ENCODE assay signal across 9 mouse cellular contexts in the genomic region with DNA sequence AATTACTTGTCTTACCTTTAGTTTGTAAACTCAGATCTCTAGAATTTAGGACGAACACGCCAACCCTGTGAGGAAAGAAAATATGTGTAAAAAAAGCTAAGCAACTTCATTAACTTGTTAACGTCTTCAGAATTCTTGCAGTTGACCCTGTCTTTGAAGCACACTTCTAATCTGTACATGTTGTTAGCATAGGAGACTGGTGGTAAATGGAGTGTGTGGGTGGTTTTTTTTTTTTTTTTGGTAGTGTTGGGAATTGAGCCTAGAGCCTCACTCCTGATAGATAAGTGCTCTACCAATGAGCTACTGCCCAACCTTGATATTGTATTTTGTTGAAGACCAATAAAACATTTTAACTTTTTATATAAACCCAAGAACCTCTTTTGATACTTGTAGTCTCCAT. TPM values are rescaled to one million over a fixed set of nuclear protein-coding genes. Genes with fewer than 3 reads are reported as not detected.
DNase-seq lines count a peak whose midpoint lies in the region; ATAC-seq and TF ChIP-seq lines count a peak whose summit lies in the region.
"Had no signal": no experiment of that assay in that cellular context is flagged by ENCODE, and none has a peak within 500 bp of the region (broad histone marks: within the 10 kb centered on the region; RNA-seq: fewer than 3 reads in every experiment).

No protein-coding gene starts in this region.

- peak overlapping the region; percentile 95; the same call in 1 of the 2 replicates for H3K9ac ChIP-seq in lung, embryonic 14.5 days
- no peak overlapping the region for H3K9ac ChIP-seq in embryonic facial prominence, embryonic 15.5 days
- no peak overlapping the region for H3K9ac ChIP-seq in limb, embryonic 11.5 days (ENCODE audit: low read length)
- H3K9ac ChIP-seq in neural tube, embryonic 15.5 days (replicated peaks), result no peak overlapping the region; the same call in 1 of the 2 replicates

- peak overlapping the region; percentile 98; the same call in 1 of the 2 replicates for H3K27ac ChIP-seq in lung, embryonic 14.5 days (ENCODE audit: low read depth)
- no peak overlapping the region for H3K27ac ChIP-seq in embryonic facial prominence, embryonic 15.5 days (replicated peaks)
- H3K27ac ChIP-seq in limb, embryonic 11.5 days (replicated peaks; ENCODE audit: low read depth, low read length), result no peak overlapping the region
- 0 out of 2 replicates have a peak overlapping the region, but pooled peaks have one; percentile 99 for H3K27ac ChIP-seq in neural tube, embryonic 15.5 days (replicated peaks)

- H3K4me3 ChIP-seq in lung, embryonic 14.5 days (ENCODE audit: low read depth, low read length), result peak overlapping the region; percentile 92
- peak overlapping the region; percentile 90 for H3K4me3 ChIP-seq in embryonic facial prominence, embryonic 15.5 days (replicated peaks)
- H3K4me3 ChIP-seq in limb, embryonic 11.5 days (ENCODE audit: low read depth, low read length), result peak overlapping the region; percentile 80
- H3K4me3 ChIP-seq in neural tube, embryonic 15.5 days (replicated peaks), result peak overlapping the region; percentile 89

- 0 out of 2 replicates have a peak, but pooled peaks cover 4% of the 10 kb centered on the region for H3K36me3 ChIP-seq in lung, embryonic 14.5 days (ENCODE audit: insufficient read depth)
- no peaks in the 10 kb centered on the region for H3K36me3 ChIP-seq in embryonic facial prominence, embryonic 15.5 days
- no peaks in the 10 kb centered on the region for H3K36me3 ChIP-seq in limb, embryonic 11.5 days (ENCODE audit: control insufficient read depth, insufficient read depth, low read length)
- H3K36me3 ChIP-seq in neural tube, embryonic 15.5 days, result no peaks in the 10 kb centered on the region

- no peak for TF ChIP-seq CTCF in lung, embryonic 14.5 days (IDR thresholded peaks at IDR 0.05; ENCODE audit: low read depth)

- H3K4me2 ChIP-seq in lung, embryonic 14.5 days, result peak overlapping the region; percentile 81
- peak overlapping the region; percentile 51 for H3K4me2 ChIP-seq in embryonic facial prominence, embryonic 15.5 days (replicated peaks)
- H3K4me2 ChIP-seq in limb, embryonic 11.5 days (ENCODE audit: low read depth, severe bottlenecking), result peak overlapping the region; percentile 53
- peak overlapping the region; percentile 74 for H3K4me2 ChIP-seq in neural tube, embryonic 15.5 days

- H3K9me3 ChIP-seq in lung, embryonic 14.5 days (ENCODE audit: low read depth, low read length), result no peaks in the 10 kb centered on the region
- no peaks in the 10 kb centered on the region for H3K9me3 ChIP-seq in embryonic facial prominence, embryonic 15.5 days (replicated peaks)
- H3K9me3 ChIP-seq in limb, embryonic 11.5 days (ENCODE audit: control insufficient read depth, low read length), result no peaks in the 10 kb centered on the region
- no peaks in the 10 kb centered on the region for H3K9me3 ChIP-seq in neural tube, embryonic 15.5 days (replicated peaks)

- 23% methylated on average over 3 of the region's 3 CpGs for WGBS in lung, embryonic 14.5 days
- whole genome bisulfite sequencing in embryonic facial prominence, embryonic 15.5 days, result 45% methylated on average over 3 of the region's 3 CpGs
- 52% methylated on average over 3 of the region's 3 CpGs for WGBS in limb, embryonic 11.5 days
- 59% methylated on average over 3 of the region's 3 CpGs for WGBS in neural tube, embryonic 15.5 days

- H3K4me1 ChIP-seq in lung, embryonic 14.5 days (ENCODE audit: insufficient read depth), result peaks cover 15% of the 10 kb centered on the region; the same call in 1 of the 2 replicates
- peaks cover 24% of the 10 kb centered on the region for H3K4me1 ChIP-seq in embryonic facial prominence, embryonic 15.5 days
- peaks cover 6% of the 10 kb centered on the region for H3K4me1 ChIP-seq in limb, embryonic 11.5 days (ENCODE audit: control insufficient read depth, insufficient read depth, low read length)
- peaks cover 46% of the 10 kb centered on the region for H3K4me1 ChIP-seq in neural tube, embryonic 15.5 days

- no peak for DNase-seq in lung, embryonic 14.5 days
- DNase-seq in lung, postnatal 14 days, result no peak
- DNase-seq in limb, embryonic 11.5 days (ENCODE audit: low spot score), result no peak
- no peak for DNase-seq in ovary, adult 18-20 months (ENCODE audit: low spot score)
- DNase-seq in frontal cortex, postnatal 36 days (ENCODE audit: low spot score in 2 of 2), result no peak

- no peaks in the 10 kb centered on the region for H3K27me3 ChIP-seq in lung, embryonic 14.5 days (ENCODE audit: insufficient read depth, low read length)
- no peaks in the 10 kb centered on the region for H3K27me3 ChIP-seq in embryonic facial prominence, embryonic 15.5 days
- H3K27me3 ChIP-seq in limb, embryonic 11.5 days (ENCODE audit: control insufficient read depth, insufficient read depth, low read length), result no peaks in the 10 kb centered on the region
- no peaks in the 10 kb centered on the region for H3K27me3 ChIP-seq in neural tube, embryonic 15.5 days (replicated peaks)

- no peak for ATAC-seq in lung, embryonic 14.5 days (ENCODE audit: insufficient read depth)
- ATAC-seq in embryonic facial prominence, embryonic 15.5 days (ENCODE audit: insufficient number of reproducible peaks, low FRiP score, low TSS enrichment, low read depth), result no peak
- ATAC-seq in limb, embryonic 11.5 days (ENCODE audit: insufficient number of reproducible peaks, low FRiP score, low TSS enrichment, low read depth), result no peak
- ATAC-seq in neural tube, embryonic 15.5 days (ENCODE audit: low FRiP score), result no peak
- ATAC-seq in megakaryocyte progenitor cell, adult 5-6 weeks (replicated peaks; ENCODE audit: poor library complexity), result no peak
- ATAC-seq: activated CD4-positive, CD25-positive, alpha-beta regulatory T cell, adult 4 months had no signal

RNA-seq across cellular contexts. Expression of a gene that starts 2.1 kb away (rescaled TPM):
- polyA plus RNA-seq in lung, embryonic 14.5 days (2014; fragmentation: Nextera tagmentation; extraction: Ambion mirVana), result 33.3 and 36.5 TPM in 2 replicates
- polyA plus RNA-seq in embryonic facial prominence, embryonic 15.5 days (2015; fragmentation: Nextera tagmentation; extraction: Ambion mirVana), result 23.5 and 28.3 TPM in 2 replicates
- polyA plus RNA-seq in limb, embryonic 11.5 days (2014; fragmentation: Nextera tagmentation; extraction: Ambion mirVana), result 30.5 and 36.7 TPM in 2 replicates
- 16.1 and 18.3 TPM in 2 replicates for polyA plus RNA-seq in neural tube, embryonic 15.5 days (2015; fragmentation: Nextera tagmentation; extraction: Ambion mirVana)
- total RNA-seq in megakaryocyte progenitor cell, adult 5-6 weeks (2015), result 84.0 and 107 TPM in 2 replicates
- total RNA-seq in megakaryocyte progenitor cell, adult 5-6 weeks (2017), result 73.8 and 96.3 TPM in 2 replicates

Comparison
In these comparisons a context has a peak if more than half of its experiments do, and no peak if none do; other contexts are left out.
1. H3K27ac ChIP-seq: peak in lung, embryonic 14.5 days (single experiment) and neural tube, embryonic 15.5 days (single experiment); none in embryonic facial prominence, embryonic 15.5 days (single experiment) and limb, embryonic 11.5 days (single experiment).
2. Peak in every context shown above with its lines, with median percentiles within 50 percentile points of each other: H3K4me2 ChIP-seq and H3K4me3 ChIP-seq.